Mouse (Mus musculus): ENCODE results near the gene Mrpl43. TPM values are rescaled to one million over a fixed set of nuclear protein-coding genes. Genes with fewer than 3 reads are reported as not detected.

Gene Mrpl43
- total and polyA plus RNA-seq, 3 experiments: 63.5 to 75.1 (median 72.7) TPM

GRCm38 (mm10) chr19:45005444-45005843, 798 bp downstream of the Mrpl43 start, which contains the start of gene Twnk:
Twnk (plus strand) TSS chr19:45005663.
- Histone ChIP-seq H3K36me3 (replicated peaks in 1 of 2; ENCODE audit: control insufficient read depth in 1 of 2, insufficient read depth in 1 of 2, low read length in 1 of 2) (peaks cover 44 to 77% of the 10 kb centered on the region in 2 experiments), H3K4me2 (ENCODE audit: insufficient read depth, low read depth, poor library complexity, severe bottlenecking) (peak within 1 kb of the TSS; percentile 33), H3K27me3 (replicated peaks) (no peaks in the 10 kb centered on the region), H3K9ac (ENCODE audit: insufficient read depth, low read depth) (peak within 1 kb of the TSS; percentile 71), H3K4me1 (ENCODE audit: control insufficient read depth in 1 of 2, insufficient read depth in 2 of 2) (peaks cover 15 to 42% of the 10 kb centered on the region in 2 experiments), H3K79me2 (replicated peaks; ENCODE audit: control insufficient read depth, extremely low read depth, insufficient read depth, poor library complexity, severe bottlenecking) (peaks cover 19% of the 10 kb centered on the region), H3K4me3 (replicated peaks in 1 of 3; ENCODE audit: low read depth in 2 of 3, low read length in 2 of 3, poor library complexity in 1 of 3) (peak within 1 kb of the TSS; percentile 94 to 96 (median 95)), H3K27ac (ENCODE audit: insufficient read depth, low read depth) (peak within 1 kb of the TSS; percentile 74), H3K9me3 (replicated peaks; ENCODE audit: low read length) (no peaks in the 10 kb centered on the region)
- peak; percentile 91 for DNase-seq (ENCODE audit: extremely low read depth)
- TF ChIP-seq NRF1 (IDR thresholded peaks at IDR 0.05; ENCODE audit: low read depth, low read length) (no peak), MAZ (IDR thresholded peaks at IDR 0.05; ENCODE audit: low read depth, low read length) (no peak), PAX5 (IDR thresholded peaks at IDR 0.05; ENCODE audit: low read length) (no peak), GABPA (IDR thresholded peaks at IDR 0.05; ENCODE audit: insufficient replicate concordance, low read depth, low read length) (no peak), E2F4 (IDR thresholded peaks at IDR 0.05; ENCODE audit: insufficient replicate concordance, low read depth, low read length) (no peak), ETS1 (conservative IDR thresholded peaks at IDR 0.05; ENCODE audit: low read depth, low read length) (no peak), USF2 (conservative IDR thresholded peaks at IDR 0.05; ENCODE audit: low read depth, low read length) (no peak), JUN (IDR thresholded peaks at IDR 0.05; ENCODE audit: insufficient read depth, low read depth, low read length) (no peak), MEF2A (IDR thresholded peaks at IDR 0.05; ENCODE audit: borderline replicate concordance, low read depth, low read length) (no peak), KAT2A (IDR thresholded peaks at IDR 0.05; ENCODE audit: insufficient replicate concordance, low read length) (no peak), JUND (conservative IDR thresholded peaks at IDR 0.05; ENCODE audit: low read depth, low read length) (no peak), MAX (IDR thresholded peaks at IDR 0.05; ENCODE audit: low read length) (no peak), EP300 (IDR thresholded peaks at IDR 0.05; ENCODE audit: low read length) (no peak), HCFC1 (IDR thresholded peaks at IDR 0.05; ENCODE audit: low read depth, low read length) (no peak), MXI1 (IDR thresholded peaks at IDR 0.05; ENCODE audit: low read depth, low read length) (no peak), MAFK (IDR thresholded peaks at IDR 0.05; ENCODE audit: insufficient replicate concordance, low read length) (no peak), TBP (conservative IDR thresholded peaks at IDR 0.05; ENCODE audit: low read depth, low read length) (peak; percentile 72), ELF1 (IDR thresholded peaks at IDR 0.05; ENCODE audit: low read depth, low read length) (no peak), POLR2AphosphoS2 (IDR thresholded peaks at IDR 0.05; ENCODE audit: low read depth, low read length) (no peak), USF1 (IDR thresholded peaks at IDR 0.05; ENCODE audit: low read depth, low read length) (no peak), SMC3 (IDR thresholded peaks at IDR 0.05; ENCODE audit: low read depth, low read length) (no peak), CHD1 (IDR thresholded peaks at IDR 0.05; ENCODE audit: low read depth, low read length) (no peak), ZMIZ1 (IDR thresholded peaks at IDR 0.05; ENCODE audit: low read depth, low read length) (no peak), BHLHE40 (IDR thresholded peaks at IDR 0.05; ENCODE audit: low read depth, low read length) (no peak), RAD21 (IDR thresholded peaks at IDR 0.05; ENCODE audit: low read depth, low read length) (no peak), NELFE (IDR thresholded peaks at IDR 0.05; ENCODE audit: low read depth, low read length) (peak; percentile 67), IRF4 (IDR thresholded peaks at IDR 0.05; ENCODE audit: low read depth, low read length) (peak; percentile 58), ZNF384 (IDR thresholded peaks at IDR 0.05; ENCODE audit: low read depth, low read length) (no peak), CHD2 (IDR thresholded peaks at IDR 0.05; ENCODE audit: low read length) (no peak), POLR2A (IDR thresholded peaks at IDR 0.05; ENCODE audit: low read depth, low read length) (peak; percentile 52), RCOR1 (conservative IDR thresholded peaks at IDR 0.05; ENCODE audit: low read depth, low read length) (no peak)
- dilution Hi-C loops (cut with MboI; ENCODE audit: extremely low pct_ligation_motif_present, extremely low pct_unique_long_range_greater_than_20kb, low sequenced_read_pairs) (no loop called here), in situ Hi-C loops (cut with MboI; ENCODE audit: low pct_ligation_motif_present, low pct_unique_long_range_greater_than_20kb, low sequenced_read_pairs) (no loop called here)

Data from CH12.LX (cell line).